Mouse (Mus musculus) testis, adult 2 months (tissue): ENCODE results near the gene Bach2.

Experiments used
- CTCF ChIP-seq: fragments of 200-500 bp; IDR thresholded peaks from 2 replicates; pipeline ENCODE4 v1.5.1; 2012; ENCODE audit warnings: low read depth, mild to moderate bottlenecking, inconsistent platforms, low read length, moderate library complexity; ENCODE audit not compliant: control insufficient read depth, insufficient read depth, insufficient replicate concordance
- POLR2A ChIP-seq: fragments of 200-500 bp; IDR thresholded peaks from 2 replicates; pipeline ENCODE4 v1.6.1; 2012; ENCODE audit warnings: low read depth, mild to moderate bottlenecking, inconsistent platforms, low read length, moderate library complexity; ENCODE audit not compliant: control insufficient read depth

DNA sequence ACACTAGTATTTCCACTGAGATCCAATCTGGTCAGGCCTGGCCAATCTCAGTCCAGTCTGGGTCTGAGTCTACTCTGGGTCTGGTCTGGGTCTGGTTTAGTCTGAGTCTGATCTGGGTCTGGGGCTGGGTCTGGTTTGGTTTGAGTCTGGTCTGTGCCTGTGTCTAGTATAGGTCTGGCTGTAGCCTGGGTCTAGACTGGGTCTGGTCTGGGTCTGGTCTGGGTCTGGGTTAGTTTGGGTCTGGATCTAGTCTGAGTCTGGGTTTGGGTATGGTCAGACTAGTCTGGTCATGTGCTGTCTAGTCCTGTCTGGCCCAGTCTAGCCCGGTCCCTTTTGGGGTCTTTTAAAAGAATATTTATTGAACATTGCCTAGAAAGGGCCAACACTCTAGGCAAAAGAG is 41.2 kb downstream of the Bach2 start:
- TF ChIP-seq CTCF (no peak), POLR2A (no peak)
